Mouse (Mus musculus): Measurements from ENCODE around the gene Thg1l. TPM values are rescaled to one million over a fixed set of nuclear protein-coding genes. Genes with fewer than 3 reads are reported as not detected.

Thg1l gene
- 0.91 and 1.4 TPM in 2 replicates for polyA plus RNA-seq (2012; rRNA removed)

GRCm38 (mm10) chr11:45955127-45955627 is at the start of gene Thg1l:
Gene Thg1l, minus strand, starts transcription at chr11:45955494.

GRCm38 (mm10) chr11:45979946-45980892 is 24.9 kb upstream of the Thg1l start, which contains the start of gene Sox30:
Gene Sox30, plus strand, starts transcription at chr11:45980310.

GRCm38 (mm10) chr11:45944643-45945156 is 10.6 kb downstream of the Thg1l start, which contains the start of gene Lsm11:
Gene Lsm11, minus strand, starts transcription at chr11:45944935.

Other genes with a start within 250 kb of the Thg1l start
- 21.8 and 27.2 TPM in 2 replicates for gene Clint1, start 103.4 kb downstream of the Thg1l start, polyA plus RNA-seq (2012; rRNA removed)
- gene Lsm11, start 10.6 kb downstream of the Thg1l start, polyA plus RNA-seq (2012; rRNA removed), result 1.8 and 2.7 TPM in 2 replicates
- gene Sox30, start 24.8 kb upstream of the Thg1l start, polyA plus RNA-seq (2012; rRNA removed), result 0.03 and 0.05 TPM in 2 replicates
- 5.7 and 20.7 TPM in 2 replicates for gene Gm12166, start 96.8 kb upstream of the Thg1l start, polyA plus RNA-seq (2012; rRNA removed)
- 3.4 and 4.3 TPM in 2 replicates for gene Adam19, start 100.5 kb upstream of the Thg1l start, polyA plus RNA-seq (2012; rRNA removed)
- 8.3 and 12.5 TPM in 2 replicates for gene Nipal4, start 211.0 kb upstream of the Thg1l start, polyA plus RNA-seq (2012; rRNA removed)

Measured in stomach, adult 2 months (tissue).